Mouse (Mus musculus) hindbrain, embryonic 14.5 days (tissue): ENCODE results near the gene Tcf20. TPM values are rescaled to one million over a fixed set of nuclear protein-coding genes. Genes with fewer than 3 reads are reported as not detected.

Source experiments
- ATAC-seq: fragments of 200-750 bp; cut with Nextera tagmentation; 2 replicates; pipeline ENCODE4 v1.8.0; 2017; ENCODE audit warnings: moderate number of reproducible peaks, mild to moderate bottlenecking, moderate TSS enrichment, moderate library complexity; ENCODE audit not compliant: low FRiP score
- DNase-seq: peaks from one replicate; pipeline ENCODE4 v3.0.0-alpha.2; 2015; ENCODE audit warnings: low spot score
- H3K27ac ChIP-seq: fragments of 300-500 bp; sonication (generic); 2 replicates; pipeline ENCODE4 v1.5.1; 2014; ENCODE audit warnings: mild to moderate bottlenecking, moderate library complexity
- H3K27me3 ChIP-seq: fragments of 300-500 bp; sonication (generic); 2 replicates; pipeline ENCODE4 v1.6.1; 2014; ENCODE audit warnings: mild to moderate bottlenecking, low read length, mixed read lengths; ENCODE audit not compliant: control insufficient read depth, insufficient read depth
- H3K36me3 ChIP-seq: fragments of 300-500 bp; sonication (generic); replicated peaks from 2 replicates; pipeline ENCODE4 v1.6.1; 2014; ENCODE audit not compliant: control insufficient read depth, insufficient read depth
- H3K4me1 ChIP-seq: fragments of 300-500 bp; sonication (generic); replicated peaks from 2 replicates; pipeline ENCODE4 v1.6.1; 2014; ENCODE audit warnings: antibody characterized with exemption, low read length, mixed read lengths; ENCODE audit not compliant: control insufficient read depth, insufficient read depth
- H3K4me2 ChIP-seq: fragments of 300-500 bp; sonication (generic); replicated peaks from 2 replicates; pipeline ENCODE4 v1.6.1; 2014; ENCODE audit warnings: mild to moderate bottlenecking, moderate library complexity
- H3K4me3 ChIP-seq: fragments of 300-500 bp; sonication (generic); replicated peaks from 2 replicates; pipeline ENCODE4 v1.5.1; 2014; ENCODE audit warnings: mild to moderate bottlenecking, low read length
- H3K9ac ChIP-seq: fragments of 300-500 bp; sonication (generic); 2 replicates; pipeline ENCODE4 v1.6.1; 2014
- H3K9me3 ChIP-seq: fragments of 300-500 bp; sonication (generic); 2 replicates; pipeline ENCODE4 v1.6.1; 2016; ENCODE audit warnings: low read length; ENCODE audit not compliant: control insufficient read depth
- WGBS: fragments of 180-500 bp; shearing (Covaris S2); extraction: QIAGEN DNeasy Blood & Tissue Kit; methylation state at CpG from one replicate; pipeline ENCODE4 v1.1.7; 2014; 5-methylcytosine and 5-hydroxymethylcytosine counted together
- polyA plus RNA-seq: library from polyadenylated mRNA; unstranded; fragments of >200 nt; fragmentation: Nextera tagmentation; extraction: Ambion mirVana; gene quantifications from 2 replicates; pipeline ENCODE4 v1.2.1, GENCODE M21; 2014

The Tcf20 gene
- polyA plus RNA-seq, 1 experiment from 2014 or later: 14.0 TPM

DNA sequence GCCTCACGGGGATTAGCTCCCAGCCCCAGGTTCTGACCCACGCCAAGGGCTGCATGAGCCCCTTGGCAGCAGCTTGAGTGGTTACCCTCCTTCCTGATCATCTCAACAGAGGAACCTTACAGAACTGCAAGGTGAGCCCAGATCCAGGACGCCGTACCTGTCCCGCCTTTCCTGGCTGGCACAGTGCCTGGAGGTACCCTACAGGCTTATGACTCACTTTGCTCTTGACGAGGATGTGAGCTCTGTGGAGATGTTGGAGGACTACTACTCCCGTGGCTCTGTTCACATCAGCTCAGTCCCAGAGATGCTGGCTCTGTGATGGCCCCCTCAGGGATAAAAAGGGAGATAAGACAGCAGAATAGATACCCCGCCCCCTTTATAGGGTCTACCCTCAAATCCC is 32.4 kb downstream of the Tcf20 start:
- no peak overlapping the region for H3K4me3 ChIP-seq
- ATAC-seq (no peak), DNase-seq (no peak)
- peaks cover 11% of the 10 kb centered on the region for H3K27me3 ChIP-seq
- H3K27ac ChIP-seq: no peak overlapping the region
- H3K9ac ChIP-seq: no peak overlapping the region
- H3K4me1 ChIP-seq: peaks cover 65% of the 10 kb centered on the region
- H3K9me3 ChIP-seq: no peaks in the 10 kb centered on the region
- no peak overlapping the region for H3K4me2 ChIP-seq
- H3K36me3 ChIP-seq: no peaks in the 10 kb centered on the region
- WGBS: 87% methylated on average over 8 of the region's 8 CpGs

DNA sequence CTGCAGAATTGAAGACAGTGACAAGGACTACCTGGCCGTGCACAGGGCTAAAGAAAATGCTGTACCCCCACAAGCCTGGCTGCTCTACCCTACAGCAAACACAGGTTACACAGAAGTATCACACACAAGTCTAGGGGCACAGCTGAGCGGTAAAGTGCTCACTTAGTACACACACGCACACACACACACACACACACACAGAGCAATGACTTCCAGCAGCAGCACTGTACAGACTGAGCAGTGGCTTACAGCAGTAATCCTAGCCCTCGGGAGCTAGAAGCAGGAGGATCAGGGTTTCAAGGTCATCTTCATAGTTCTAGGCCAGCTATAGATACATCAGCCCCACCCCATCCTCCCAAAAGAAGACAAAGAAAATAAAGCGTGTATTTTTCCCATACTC is 33.6 kb downstream of the Tcf20 start:
- WGBS: 66% methylated on average over 5 of the region's 5 CpGs
- no peak overlapping the region for H3K4me2 ChIP-seq
- no peak overlapping the region for H3K27ac ChIP-seq
- peaks cover 17% of the 10 kb centered on the region for H3K27me3 ChIP-seq
- H3K36me3 ChIP-seq: no peaks in the 10 kb centered on the region
- H3K4me3 ChIP-seq: no peak overlapping the region
- no peak overlapping the region for H3K9ac ChIP-seq
- H3K4me1 ChIP-seq: peaks cover 56% of the 10 kb centered on the region
- ATAC-seq (no peak), DNase-seq (no peak)
- H3K9me3 ChIP-seq: no peaks in the 10 kb centered on the region

DNA sequence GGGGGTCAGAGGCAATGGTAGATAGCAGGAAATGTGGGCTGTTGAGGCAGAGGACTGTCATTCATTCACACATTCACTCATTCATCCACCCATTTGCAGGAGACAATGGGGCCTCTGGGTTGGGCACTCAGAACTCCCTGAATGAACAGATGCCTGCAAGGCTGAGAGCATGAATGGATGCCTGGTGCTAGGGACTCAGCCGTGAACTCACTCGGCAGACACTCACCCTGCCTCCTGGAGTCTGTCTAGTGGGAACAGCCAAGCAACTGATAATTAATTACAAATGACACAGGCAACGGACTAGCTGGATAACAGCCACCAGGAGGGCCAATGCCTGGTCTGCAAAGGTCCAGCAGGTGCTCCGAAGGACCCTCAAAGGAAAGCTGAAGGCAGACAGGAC is 34.6 kb downstream of the Tcf20 start:
- Histone ChIP-seq H3K4me2 (no peak overlapping the region), H3K4me1 (peaks cover 47% of the 10 kb centered on the region), H3K27me3 (peaks cover 24% of the 10 kb centered on the region), H3K4me3 (no peak overlapping the region), H3K9me3 (no peaks in the 10 kb centered on the region), H3K36me3 (no peaks in the 10 kb centered on the region), H3K27ac (peak overlapping the region; percentile 52), H3K9ac (no peak overlapping the region)
- no peak for DNase-seq
- ATAC-seq: no peak
- 16% methylated on average over 4 of the region's 4 CpGs for WGBS

DNA sequence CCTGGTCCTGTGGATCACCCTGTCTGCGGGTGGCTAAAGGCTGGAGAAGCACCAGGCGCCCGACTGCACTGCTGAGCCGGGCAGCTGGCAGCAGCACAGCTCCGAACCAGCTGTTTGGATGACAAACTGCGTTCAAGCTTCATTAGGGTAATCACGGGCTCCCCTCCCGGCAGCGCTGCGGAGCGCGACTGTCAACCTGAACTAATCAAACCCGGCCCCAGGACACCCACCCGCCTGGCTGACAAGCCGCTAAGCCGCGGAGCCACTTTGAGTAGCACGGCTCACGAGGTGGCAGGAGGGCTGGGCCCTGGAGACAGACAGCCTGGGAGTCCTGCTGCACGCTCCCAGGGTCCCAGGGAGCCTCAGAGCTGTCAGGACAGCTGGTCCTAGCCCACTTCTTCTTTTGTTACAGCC is 35.4 kb downstream of the Tcf20 start:
- 7% methylated on average over 20 of the region's 20 CpGs for WGBS
- peaks cover 43% of the 10 kb centered on the region for H3K4me1 ChIP-seq

DNA sequence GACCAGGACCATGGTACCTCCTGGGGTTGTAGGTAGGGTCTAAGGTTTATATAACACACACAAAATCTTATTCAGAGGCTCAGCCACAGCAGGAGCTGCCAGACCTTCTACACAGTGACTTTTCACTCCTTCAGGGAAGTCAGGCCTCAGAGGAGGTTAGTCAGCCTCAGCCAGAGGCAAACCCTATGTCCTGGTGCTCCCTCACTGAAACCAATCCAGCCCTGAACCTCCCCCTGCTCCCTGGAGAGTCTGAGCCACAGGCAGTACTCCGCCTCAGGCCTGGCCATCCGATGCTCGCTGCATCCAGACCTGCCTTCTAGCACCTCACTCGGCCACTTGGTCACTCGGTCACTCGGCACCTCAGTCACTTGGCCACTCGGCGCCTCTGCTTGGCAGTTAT is 37.4 kb downstream of the Tcf20 start:
- WGBS: 50% methylated on average over 8 of the region's 8 CpGs
- no peak overlapping the region for H3K27ac ChIP-seq
- ATAC-seq (no peak), DNase-seq (no peak)
- no peaks in the 10 kb centered on the region for H3K9me3 ChIP-seq
- no peak overlapping the region for H3K4me3 ChIP-seq
- peaks cover 43% of the 10 kb centered on the region for H3K4me1 ChIP-seq
- H3K9ac ChIP-seq: no peak overlapping the region
- H3K27me3 ChIP-seq: peaks cover 30% of the 10 kb centered on the region
- no peaks in the 10 kb centered on the region for H3K36me3 ChIP-seq
- H3K4me2 ChIP-seq: no peak overlapping the region

More for the DNA sequence above, 35.4 kb downstream of the Tcf20 start:
- Histone ChIP-seq H3K9me3 (no peaks in the 10 kb centered on the region), H3K27me3 (peaks cover 29% of the 10 kb centered on the region), H3K36me3 (no peaks in the 10 kb centered on the region), H3K4me3 (no peak overlapping the region), H3K27ac (peak overlapping the region; percentile 46; the same call in 1 of the 2 replicates), H3K4me2 (no peak overlapping the region), H3K9ac (no peak overlapping the region)
- peak; percentile 67 for DNase-seq
- peak; percentile 56 for ATAC-seq

DNA sequence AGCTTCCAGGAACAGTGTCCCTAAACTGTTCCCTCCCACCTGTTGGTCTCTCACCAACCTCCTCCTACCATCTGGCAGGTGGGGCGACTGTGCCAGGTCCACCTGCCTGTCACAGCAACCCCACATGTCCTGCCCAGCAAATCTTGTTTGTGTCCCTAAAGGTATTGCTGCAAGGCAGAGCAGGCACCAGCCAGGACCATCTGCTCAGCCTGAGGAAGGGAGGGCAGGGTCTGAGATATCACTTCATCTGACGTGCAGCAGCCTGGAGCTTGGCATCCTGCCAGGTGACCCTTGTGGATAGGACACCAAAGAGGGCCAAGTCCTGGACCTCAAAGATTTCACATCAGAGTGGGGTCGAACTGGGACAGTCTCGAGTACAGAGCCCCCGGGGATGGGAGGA is 40.2 kb downstream of the Tcf20 start:
- WGBS: 67% methylated on average over 5 of the region's 5 CpGs
- Histone ChIP-seq H3K9ac (no peak overlapping the region), H3K4me3 (no peak overlapping the region), H3K9me3 (no peaks in the 10 kb centered on the region), H3K4me1 (peaks cover 30% of the 10 kb centered on the region), H3K36me3 (no peaks in the 10 kb centered on the region), H3K4me2 (no peak overlapping the region), H3K27me3 (peaks cover 25% of the 10 kb centered on the region; the same call in 1 of the 2 replicates), H3K27ac (no peak overlapping the region)
- DNase-seq (no peak), ATAC-seq (no peak)

DNA sequence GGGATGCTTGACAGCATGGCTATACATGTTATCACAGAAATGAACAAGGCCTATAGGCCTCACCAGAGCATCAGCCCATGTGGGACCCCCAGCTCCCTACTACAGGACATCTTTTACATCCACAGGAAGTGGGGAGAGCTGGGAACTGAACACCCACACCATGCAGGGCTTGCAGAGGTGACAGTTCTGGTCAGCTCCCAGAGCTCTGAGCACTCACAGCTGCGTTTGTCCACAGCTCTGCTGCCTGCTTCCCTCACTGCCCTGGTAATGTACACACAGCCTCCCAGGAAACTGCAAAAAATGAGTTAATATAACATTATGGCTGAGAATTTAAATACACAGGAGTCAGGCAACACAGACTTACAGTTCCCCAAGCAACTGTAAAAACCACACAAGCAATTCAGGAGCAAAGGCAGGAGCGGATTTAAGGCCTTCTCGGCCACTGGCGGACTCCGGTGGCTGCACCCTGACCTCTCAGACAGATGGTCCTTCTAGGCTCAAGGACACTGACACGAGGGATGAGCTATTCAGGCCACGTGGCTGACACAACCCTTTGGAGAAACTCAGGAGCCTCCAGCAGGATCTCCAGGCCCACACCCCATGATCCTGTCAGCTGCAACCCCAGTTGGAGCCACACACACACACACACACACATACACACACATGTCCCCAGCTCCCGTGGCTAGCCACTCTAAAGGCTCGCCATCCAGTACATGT is 43.0 kb downstream of the Tcf20 start:
- H3K4me1 ChIP-seq: peaks cover 41% of the 10 kb centered on the region
- H3K4me2 ChIP-seq: no peak overlapping the region
- H3K36me3 ChIP-seq: no peaks in the 10 kb centered on the region
- 0 out of 2 replicates have a peak overlapping the region, but pooled peaks have one; percentile 20 for H3K27ac ChIP-seq
- peaks cover 14% of the 10 kb centered on the region; the same call in 1 of the 2 replicates for H3K27me3 ChIP-seq
- H3K4me3 ChIP-seq: no peak overlapping the region
- H3K9ac ChIP-seq: no peak overlapping the region
- ATAC-seq (no peak), DNase-seq (no peak)
- no peaks in the 10 kb centered on the region for H3K9me3 ChIP-seq
- WGBS: 73% methylated on average over 9 of the region's 9 CpGs

DNA sequence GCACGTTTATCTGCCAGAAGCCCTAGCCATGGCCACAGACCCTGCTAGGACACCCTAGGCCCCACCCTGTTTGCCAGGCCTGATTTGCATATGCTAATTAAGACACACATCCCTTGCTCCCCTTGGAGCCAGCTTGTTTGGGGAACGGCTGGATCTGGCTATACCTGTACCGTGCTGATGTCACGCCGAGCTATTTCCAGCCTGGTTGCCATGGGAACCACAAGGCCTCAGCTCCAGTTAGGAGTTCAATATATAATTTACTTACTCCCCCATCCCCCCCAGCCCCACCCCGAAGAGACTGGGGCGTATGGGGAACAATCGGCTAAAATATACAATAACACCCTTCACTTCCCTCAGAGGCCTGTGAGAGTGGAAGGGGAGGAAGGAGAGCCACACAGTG is 45.9 kb downstream of the Tcf20 start:
- peaks cover 61% of the 10 kb centered on the region for H3K4me1 ChIP-seq
- peak overlapping the region; percentile 5 for H3K4me2 ChIP-seq
- H3K9ac ChIP-seq: peak overlapping the region; percentile 24; the same call in 1 of the 2 replicates

DNA sequence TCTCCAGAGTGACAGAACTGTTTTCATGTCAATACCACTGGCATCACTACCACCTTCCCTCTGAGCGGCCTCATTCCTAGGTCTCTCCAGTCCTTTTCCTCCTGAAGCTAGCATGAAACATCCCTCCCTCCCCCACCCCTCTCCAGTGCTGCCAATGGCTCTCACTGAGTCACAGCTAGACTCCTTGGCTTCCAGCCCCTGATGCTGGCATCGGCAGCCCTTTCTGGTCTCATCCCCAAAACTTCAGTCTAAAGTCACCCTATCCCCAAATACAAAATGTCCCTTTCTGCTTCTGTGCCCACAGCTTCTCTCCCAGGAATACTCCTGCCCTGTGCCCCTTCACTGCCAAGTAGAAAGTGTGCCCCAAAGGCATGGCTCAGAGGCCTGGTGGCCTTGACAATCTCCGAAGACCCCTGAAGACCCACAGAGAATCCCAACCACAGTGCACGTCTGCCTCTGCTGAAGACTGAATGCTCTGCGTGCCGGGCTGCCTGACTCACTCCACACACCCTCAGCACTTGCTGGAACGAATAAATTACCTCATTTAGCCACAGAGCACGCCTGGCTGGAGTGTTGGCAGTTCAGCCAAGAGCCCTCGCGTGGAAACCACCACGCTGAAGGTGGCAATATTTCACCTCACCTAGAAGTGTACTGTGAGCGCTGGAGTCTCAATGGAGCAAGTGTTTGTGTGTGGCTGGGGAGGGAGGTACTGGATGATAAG is 47.0 kb downstream of the Tcf20 start:
- ATAC-seq (no peak), DNase-seq (no peak)
- WGBS: 40% methylated on average over 12 of the region's 12 CpGs
- Histone ChIP-seq H3K9me3 (no peaks in the 10 kb centered on the region), H3K4me2 (no peak overlapping the region), H3K9ac (peak overlapping the region; percentile 17; the same call in 1 of the 2 replicates), H3K36me3 (no peaks in the 10 kb centered on the region), H3K27ac (peak overlapping the region; percentile 67; the same call in 1 of the 2 replicates), H3K4me1 (peaks cover 65% of the 10 kb centered on the region), H3K4me3 (no peak overlapping the region), H3K27me3 (no peaks in the 10 kb centered on the region)

More for the DNA sequence above, 45.9 kb downstream of the Tcf20 start:
- no peaks in the 10 kb centered on the region for H3K27me3 ChIP-seq
- whole genome bisulfite sequencing: 34% methylated on average over 8 of the region's 8 CpGs
- no peaks in the 10 kb centered on the region for H3K36me3 ChIP-seq
- DNase-seq: peak; percentile 64
- no peak overlapping the region for H3K4me3 ChIP-seq
- H3K27ac ChIP-seq: peak overlapping the region; percentile 67
- 0 out of 2 replicates have a peak, but pooled peaks have one; percentile 24 for ATAC-seq
- no peaks in the 10 kb centered on the region for H3K9me3 ChIP-seq
